Mouse (Mus musculus) C2C12 (cell line): ENCODE data around the gene Cpne9.

ENCODE experiments used
- CEBPB ChIP-seq: IDR thresholded peaks from one replicate; pipeline ENCODE4 v1.6.1; 2011; ENCODE audit warnings: low read depth, mild to moderate bottlenecking, control low read depth, moderate library complexity
- CTCF ChIP-seq: IDR thresholded peaks from one replicate; pipeline ENCODE4 v1.5.1; 2011; ENCODE audit not compliant: control insufficient read depth, insufficient read depth, insufficient read length
- FOSL1 ChIP-seq: IDR thresholded peaks from one replicate; pipeline ENCODE4 v1.8.0; 2011; ENCODE audit warnings: mild to moderate bottlenecking, low read length; ENCODE audit not compliant: poor library complexity, insufficient read depth, severe bottlenecking
- MAX ChIP-seq: IDR thresholded peaks from one replicate; pipeline ENCODE4 v1.6.1; 2011; ENCODE audit warnings: mild to moderate bottlenecking, control low read depth
- MYOG ChIP-seq: IDR thresholded peaks from one replicate; pipeline ENCODE4 v1.6.1; 2011; ENCODE audit not compliant: control insufficient read depth, insufficient read length; ENCODE audit errors: extremely low read depth
- USF1 ChIP-seq: IDR thresholded peaks from one replicate; pipeline ENCODE4 v1.6.1; 2011; ENCODE audit warnings: low read depth, mild to moderate bottlenecking, control low read depth, moderate library complexity

DNA sequence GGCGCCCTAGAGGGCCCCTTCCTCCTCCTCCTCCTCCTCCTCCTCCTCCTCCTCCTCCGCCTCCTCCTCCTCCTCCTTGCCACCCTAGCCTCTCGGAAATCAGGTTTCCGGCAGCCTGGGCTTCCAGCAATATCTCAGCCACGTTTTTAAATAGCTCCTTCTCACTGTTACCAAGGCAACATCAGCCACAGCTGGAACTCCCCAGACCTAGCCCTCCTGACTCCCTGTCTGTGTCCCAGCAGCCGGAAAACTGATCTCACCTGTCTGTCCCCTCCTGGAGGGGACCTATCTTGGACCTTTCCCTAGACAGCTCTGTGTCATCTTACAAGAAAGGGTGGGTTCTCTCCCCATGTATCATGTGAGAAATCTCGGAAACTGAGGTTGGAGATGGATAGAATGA is 60.2 kb downstream of the Cpne9 start:
- no peak for TF ChIP-seq CTCF
- TF ChIP-seq USF1 = no peak
- no peak for TF ChIP-seq CEBPB
- no peak for TF ChIP-seq MYOG
- TF ChIP-seq MAX = no peak
- TF ChIP-seq FOSL1 = no peak
